Mouse (Mus musculus): ENCODE measurements around the gene Rnf150. TPM values are rescaled to one million over a fixed set of nuclear protein-coding genes. Genes with fewer than 3 reads are reported as not detected.
"Not testable (repeated sequence)": the region's sequence is repeated elsewhere in the genome, so short reads cannot be mapped to it uniquely, and the experiment has no call there.

The Rnf150 gene
- polyA plus RNA-seq, 1 experiment from 2014 or later, result 0.10 TPM

DNA sequence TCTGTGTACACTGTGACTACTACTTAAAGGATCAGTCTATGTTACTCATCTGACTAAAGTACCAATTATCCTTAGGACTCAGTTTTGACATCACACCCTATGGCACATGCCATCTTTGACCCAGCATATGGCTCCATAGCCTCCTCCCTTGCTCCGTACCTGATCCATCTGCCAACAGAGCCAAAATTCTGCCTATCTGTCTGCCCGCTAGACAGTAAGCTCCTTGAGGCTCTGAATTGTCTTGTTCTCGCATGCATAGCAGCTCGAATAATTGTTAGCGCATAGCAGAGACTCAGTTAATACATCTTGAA, 216.3 kb downstream of the Rnf150 start:
- 74% methylated on average over 5 of the region's 5 CpGs for WGBS (ENCODE audit: insufficient replicate concordance)
- Histone ChIP-seq H3K27ac (no peak overlapping the region), H3K9ac (no peak overlapping the region), H3K4me3 (replicated peaks) (no peak overlapping the region), H3K36me3 (no peaks in the 10 kb centered on the region), H3K9me3 (replicated peaks) (no peaks in the 10 kb centered on the region), H3K4me1 (replicated peaks) (no peaks in the 10 kb centered on the region), H3K4me2 (no peak overlapping the region), H3K27me3 (no peaks in the 10 kb centered on the region)
- no peak for DNase-seq
- no peak for ATAC-seq (ENCODE audit: low read depth)

DNA sequence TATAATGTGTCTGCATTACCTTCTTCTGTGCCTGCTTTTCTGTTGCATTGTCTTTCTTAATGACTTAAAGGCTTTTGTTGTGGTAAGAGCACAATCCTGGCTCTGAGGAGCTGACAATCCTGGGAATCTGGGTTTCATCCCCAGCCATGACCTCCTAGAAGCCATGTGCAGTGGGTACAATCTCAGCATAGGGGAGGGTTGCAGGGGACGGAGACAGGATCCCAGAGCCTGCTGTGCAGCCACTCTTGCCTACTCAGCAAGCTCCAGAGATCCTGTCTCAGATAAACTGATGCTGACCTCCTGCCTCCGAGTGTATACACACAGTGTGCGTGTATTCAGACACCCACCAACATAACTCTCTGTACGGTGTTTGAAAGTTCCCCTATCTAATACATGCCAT, 218.1 kb downstream of the Rnf150 start:
- DNase-seq (no peak), ATAC-seq (ENCODE audit: low read depth) (no peak)
- Histone ChIP-seq H3K4me1 (replicated peaks) (no peaks in the 10 kb centered on the region), H3K27me3 (no peaks in the 10 kb centered on the region), H3K4me2 (no peak overlapping the region), H3K9me3 (replicated peaks) (no peaks in the 10 kb centered on the region), H3K36me3 (no peaks in the 10 kb centered on the region), H3K4me3 (replicated peaks) (no peak overlapping the region), H3K27ac (no peak overlapping the region), H3K9ac (no peak overlapping the region)
- WGBS (ENCODE audit: insufficient replicate concordance), result 31% methylated on average over 4 of the region's 4 CpGs

DNA sequence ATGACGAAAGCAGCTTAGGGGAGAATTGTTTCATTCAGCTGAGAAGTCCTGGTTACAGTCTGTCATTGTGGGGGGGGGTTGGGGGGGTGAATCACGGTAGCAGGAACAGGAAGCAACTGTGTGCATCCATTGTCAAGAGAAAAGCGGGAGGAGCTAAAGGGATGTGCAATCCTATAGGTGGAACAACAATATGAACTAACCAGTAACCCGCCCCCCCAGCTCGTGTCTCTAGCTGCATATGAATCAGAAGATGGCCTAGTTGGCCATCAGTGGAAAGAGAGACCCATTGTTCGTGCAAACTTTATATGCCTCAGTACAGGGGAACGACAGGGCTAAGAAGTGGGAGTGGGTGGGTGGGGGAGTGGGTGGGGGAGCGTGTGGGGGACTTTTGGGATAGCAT, 218.7 kb downstream of the Rnf150 start:
- H3K4me3 ChIP-seq (replicated peaks); ATAC-seq (ENCODE audit: low read depth); H3K36me3 ChIP-seq; H3K9ac ChIP-seq; H3K4me1 ChIP-seq (replicated peaks); H3K9me3 ChIP-seq (replicated peaks); DNase-seq; H3K27me3 ChIP-seq; H3K27ac ChIP-seq; H3K4me2 ChIP-seq: not testable (repeated sequence)
- WGBS (ENCODE audit: insufficient replicate concordance), result 58% methylated on average over 8 of the region's 8 CpGs

DNA sequence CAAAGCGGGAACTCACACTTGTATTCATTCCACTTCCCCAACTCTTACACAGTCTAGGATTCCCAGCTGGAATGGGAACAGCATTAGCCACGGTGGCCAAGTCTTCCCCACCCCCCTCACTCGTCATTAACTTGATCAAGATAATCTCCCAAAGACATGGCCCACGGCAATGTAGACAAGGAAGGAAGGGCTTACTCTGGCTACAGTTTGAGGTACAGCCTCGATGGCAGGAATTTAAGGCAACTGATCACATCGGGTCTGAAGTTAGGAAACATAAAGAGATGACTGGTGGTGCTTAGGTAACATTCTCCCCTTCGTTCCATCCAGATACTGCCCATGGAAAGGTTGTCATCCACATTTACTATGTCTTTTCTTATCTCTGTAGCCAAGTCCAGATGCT, 219.1 kb downstream of the Rnf150 start:
- no peak overlapping the region for H3K4me3 ChIP-seq (replicated peaks)
- no peaks in the 10 kb centered on the region for H3K4me1 ChIP-seq (replicated peaks)
- no peak overlapping the region for H3K27ac ChIP-seq
- no peaks in the 10 kb centered on the region for H3K9me3 ChIP-seq (replicated peaks)
- H3K27me3 ChIP-seq, result no peaks in the 10 kb centered on the region
- no peak overlapping the region for H3K4me2 ChIP-seq
- no peaks in the 10 kb centered on the region for H3K36me3 ChIP-seq
- no peak for ATAC-seq (ENCODE audit: low read depth)
- H3K9ac ChIP-seq, result no peak overlapping the region
- WGBS (ENCODE audit: insufficient replicate concordance), result 54% methylated on average over 7 of the region's 7 CpGs
- DNase-seq, result no peak

DNA sequence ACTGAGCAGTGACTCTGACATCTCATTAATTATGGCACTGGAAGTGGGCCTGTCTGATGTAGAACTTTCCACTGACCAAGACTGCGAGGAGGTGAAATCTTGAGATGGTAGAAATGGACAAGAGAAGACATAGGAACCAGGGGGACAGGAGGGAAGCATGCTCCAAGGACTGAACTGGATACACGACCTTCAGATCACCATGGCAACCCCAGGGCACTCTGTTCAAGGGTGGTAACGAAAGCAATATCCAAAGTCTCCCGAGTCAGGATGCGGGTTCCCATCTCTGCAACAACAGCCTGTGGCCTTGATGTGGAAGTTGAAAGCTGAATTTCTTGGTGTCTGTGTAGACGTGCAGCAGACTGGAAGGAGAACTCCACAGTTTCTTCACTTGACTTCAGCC, 220.3 kb downstream of the Rnf150 start:
- Histone ChIP-seq H3K27ac (no peak overlapping the region), H3K4me3 (replicated peaks) (no peak overlapping the region), H3K9ac (no peak overlapping the region), H3K4me1 (replicated peaks) (no peaks in the 10 kb centered on the region), H3K27me3 (no peaks in the 10 kb centered on the region), H3K4me2 (no peak overlapping the region), H3K36me3 (no peaks in the 10 kb centered on the region), H3K9me3 (replicated peaks) (no peaks in the 10 kb centered on the region)
- ATAC-seq (ENCODE audit: low read depth) (no peak), DNase-seq (no peak)
- 66% methylated on average over 6 of the region's 6 CpGs for WGBS (ENCODE audit: insufficient replicate concordance)

DNA sequence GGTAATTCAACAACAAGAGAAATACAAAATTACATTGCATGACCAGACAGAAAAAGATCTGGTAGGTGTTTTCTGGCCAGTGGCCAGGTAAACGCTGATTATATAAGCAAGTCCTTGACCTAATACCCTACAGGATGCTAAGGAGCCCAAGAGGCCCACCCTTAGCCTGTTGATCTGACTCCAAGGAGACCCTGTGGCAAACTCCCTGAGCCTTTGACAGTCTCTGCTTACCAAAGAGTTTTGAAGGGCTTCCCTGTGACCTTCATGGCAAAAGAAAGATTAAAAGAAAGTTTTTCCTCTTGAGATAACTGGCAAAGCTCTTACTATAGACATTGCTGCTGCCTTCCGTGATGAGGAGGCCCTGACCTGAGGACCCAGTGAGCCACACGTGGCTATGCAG, 222.4 kb downstream of the Rnf150 start:
- no peaks in the 10 kb centered on the region for H3K36me3 ChIP-seq

GRCm38 (mm10) chr8:83086625-83087024, 223.5 kb downstream of the Rnf150 start:
- H3K4me3 ChIP-seq (replicated peaks), result no peak overlapping the region

More for the DNA sequence above, 222.4 kb downstream of the Rnf150 start:
- H3K4me1 ChIP-seq (replicated peaks), result no peaks in the 10 kb centered on the region
- H3K9me3 ChIP-seq (replicated peaks), result no peaks in the 10 kb centered on the region
- ATAC-seq (ENCODE audit: low read depth) (no peak), DNase-seq (no peak)
- H3K9ac ChIP-seq, result no peak overlapping the region
- no peak overlapping the region for H3K4me3 ChIP-seq (replicated peaks)
- H3K27me3 ChIP-seq, result no peaks in the 10 kb centered on the region
- H3K27ac ChIP-seq, result no peak overlapping the region
- 43% methylated on average over 3 of the region's 3 CpGs for WGBS (ENCODE audit: insufficient replicate concordance)
- no peak overlapping the region for H3K4me2 ChIP-seq

GRCm38 (mm10) chr8:83087604-83088003, 224.4 kb downstream of the Rnf150 start:
- Histone ChIP-seq H3K27me3 (no peaks in the 10 kb centered on the region), H3K9me3 (replicated peaks) (no peaks in the 10 kb centered on the region), H3K4me1 (replicated peaks) (no peaks in the 10 kb centered on the region), H3K27ac (no peak overlapping the region), H3K9ac (no peak overlapping the region), H3K4me3 (replicated peaks) (no peak overlapping the region), H3K4me2 (no peak overlapping the region), H3K36me3 (no peaks in the 10 kb centered on the region)
- DNase-seq (no peak), ATAC-seq (ENCODE audit: low read depth) (no peak)

More at GRCm38 (mm10) chr8:83086625-83087024, 223.5 kb downstream of the Rnf150 start:
- Histone ChIP-seq H3K9ac (no peak overlapping the region), H3K27me3 (no peaks in the 10 kb centered on the region), H3K27ac (no peak overlapping the region), H3K4me1 (replicated peaks) (no peaks in the 10 kb centered on the region), H3K9me3 (replicated peaks) (no peaks in the 10 kb centered on the region), H3K4me2 (no peak overlapping the region), H3K36me3 (no peaks in the 10 kb centered on the region)
- DNase-seq, result no peak
- ATAC-seq (ENCODE audit: low read depth), result no peak
- WGBS (ENCODE audit: insufficient replicate concordance), result 22% methylated on average over 8 of the region's 8 CpGs

- H3K4me3 ChIP-seq (replicated peaks), result no peak overlapping the region
- no peaks in the 10 kb centered on the region for H3K27me3 ChIP-seq
- H3K27ac ChIP-seq, result no peak overlapping the region
- H3K36me3 ChIP-seq, result no peaks in the 10 kb centered on the region
- ATAC-seq (ENCODE audit: low read depth) (no peak), DNase-seq (no peak)
- no peak overlapping the region for H3K4me2 ChIP-seq
- H3K9ac ChIP-seq, result no peak overlapping the region
- H3K4me1 ChIP-seq (replicated peaks), result no peaks in the 10 kb centered on the region
- no peaks in the 10 kb centered on the region for H3K9me3 ChIP-seq (replicated peaks)
- 54% methylated on average over 6 of the region's 6 CpGs for WGBS (ENCODE audit: insufficient replicate concordance)
Observed at GRCm38 (mm10) chr8:83088156-83088555, 225.0 kb downstream of the Rnf150 start.

DNA sequence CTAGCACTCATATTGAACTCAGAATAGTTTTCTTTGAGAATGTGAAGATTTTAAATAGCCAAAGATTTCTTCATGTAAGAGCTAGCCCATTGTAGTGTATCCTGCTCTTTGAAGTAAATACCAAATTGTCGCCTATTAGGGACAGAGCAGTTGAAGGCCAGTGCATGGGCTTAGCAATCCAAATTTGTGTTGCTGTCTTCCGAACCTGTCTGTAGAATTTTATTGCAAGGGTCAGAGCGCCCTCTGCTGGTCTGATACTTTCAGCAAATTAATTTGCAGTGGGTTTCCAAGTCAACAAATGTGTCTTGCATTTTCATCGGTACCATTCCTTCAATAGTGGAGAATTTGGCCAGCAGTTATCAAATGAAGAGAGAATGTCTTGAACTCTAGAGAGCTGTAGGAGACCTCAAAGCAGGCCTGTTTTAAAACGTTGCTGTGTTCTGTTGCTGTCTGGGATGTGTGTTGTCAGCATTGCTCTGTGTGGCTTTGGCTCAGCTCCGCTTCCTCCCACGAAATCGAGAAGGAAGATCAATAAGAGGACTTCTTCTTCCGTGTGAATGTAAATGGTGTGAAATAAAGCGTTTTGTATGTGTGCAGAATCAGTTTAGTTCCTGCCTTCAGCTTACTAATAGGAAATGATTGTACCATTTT, 226.3 kb downstream of the Rnf150 start:
- ATAC-seq (ENCODE audit: low read depth) (no peak), DNase-seq (peak; percentile 26)
- H3K27ac ChIP-seq, result no peak overlapping the region
- H3K36me3 ChIP-seq, result no peaks in the 10 kb centered on the region
- 14% methylated on average over 10 of the region's 10 CpGs for WGBS (ENCODE audit: insufficient replicate concordance)
- H3K27me3 ChIP-seq, result no peaks in the 10 kb centered on the region
- H3K4me1 ChIP-seq (replicated peaks), result no peaks in the 10 kb centered on the region
- H3K4me2 ChIP-seq, result no peak overlapping the region
- H3K9ac ChIP-seq, result no peak overlapping the region
- H3K9me3 ChIP-seq (replicated peaks), result no peaks in the 10 kb centered on the region
- H3K4me3 ChIP-seq (replicated peaks), result no peak overlapping the region

- H3K36me3 ChIP-seq, result no peaks in the 10 kb centered on the region
- no peak overlapping the region for H3K9ac ChIP-seq
- no peak for ATAC-seq (ENCODE audit: low read depth)
- WGBS (ENCODE audit: insufficient replicate concordance), result 70% methylated on average over 4 of the region's 4 CpGs
- H3K27me3 ChIP-seq, result no peaks in the 10 kb centered on the region
- H3K27ac ChIP-seq, result no peak overlapping the region
- H3K4me2 ChIP-seq, result no peak overlapping the region
- H3K4me3 ChIP-seq (replicated peaks), result no peak overlapping the region
- DNase-seq, result no peak
- no peaks in the 10 kb centered on the region for H3K9me3 ChIP-seq (replicated peaks)
- no peaks in the 10 kb centered on the region for H3K4me1 ChIP-seq (replicated peaks)
Observed at GRCm38 (mm10) chr8:83090446-83090845, 227.3 kb downstream of the Rnf150 start.

DNA sequence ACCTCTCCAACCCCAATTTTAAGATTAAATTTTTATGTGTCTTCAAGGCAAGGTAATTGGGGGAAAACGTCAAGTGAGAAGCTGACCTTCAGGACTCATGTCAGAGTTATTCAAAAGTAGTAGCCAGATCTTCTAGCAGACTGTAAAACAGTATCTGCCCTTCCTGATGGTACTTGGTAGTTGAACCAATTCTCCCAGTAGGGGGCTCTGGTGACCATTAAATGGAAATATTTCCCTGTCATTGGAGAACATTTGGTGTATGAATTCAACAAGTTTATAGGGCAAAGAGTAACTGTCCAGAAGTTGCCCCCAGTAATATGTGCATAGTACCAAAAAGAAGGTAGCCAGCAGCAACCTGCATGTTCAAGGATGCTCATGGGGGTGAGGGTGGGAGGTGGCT, 236.9 kb downstream of the Rnf150 start:
- H3K9ac ChIP-seq, result no peak overlapping the region

More for the DNA sequence above, 236.9 kb downstream of the Rnf150 start:
- no peaks in the 10 kb centered on the region for H3K4me1 ChIP-seq (replicated peaks)
- no peaks in the 10 kb centered on the region for H3K36me3 ChIP-seq
- WGBS (ENCODE audit: insufficient replicate concordance), result 23% methylated on average over 1 of the region's 1 CpGs
- DNase-seq (no peak), ATAC-seq (ENCODE audit: low read depth) (no peak)
- H3K27ac ChIP-seq, result no peak overlapping the region
- no peak overlapping the region for H3K4me2 ChIP-seq
- H3K4me3 ChIP-seq (replicated peaks), result no peak overlapping the region
- H3K9me3 ChIP-seq (replicated peaks), result no peaks in the 10 kb centered on the region
- H3K27me3 ChIP-seq, result no peaks in the 10 kb centered on the region

Measured in liver, embryonic 13.5 days (tissue).